Mouse (Mus musculus) frontal cortex, postnatal 25 days (tissue): ENCODE results near the gene Mtg1.
A peak's percentile ranks its signal among the peaks of the same experiment; 100 is the strongest.
"Not testable (repeated sequence)": the region's sequence is repeated elsewhere in the genome, so short reads cannot be mapped to it uniquely, and the experiment has no call there.

Experiments
- DNase-seq, 2 experiments: peaks; one replicate each; pipeline ENCODE4 v3.0.0; 2022; ENCODE audit warnings: low spot score in 2 of 2

The Mtg1 gene

DNA sequence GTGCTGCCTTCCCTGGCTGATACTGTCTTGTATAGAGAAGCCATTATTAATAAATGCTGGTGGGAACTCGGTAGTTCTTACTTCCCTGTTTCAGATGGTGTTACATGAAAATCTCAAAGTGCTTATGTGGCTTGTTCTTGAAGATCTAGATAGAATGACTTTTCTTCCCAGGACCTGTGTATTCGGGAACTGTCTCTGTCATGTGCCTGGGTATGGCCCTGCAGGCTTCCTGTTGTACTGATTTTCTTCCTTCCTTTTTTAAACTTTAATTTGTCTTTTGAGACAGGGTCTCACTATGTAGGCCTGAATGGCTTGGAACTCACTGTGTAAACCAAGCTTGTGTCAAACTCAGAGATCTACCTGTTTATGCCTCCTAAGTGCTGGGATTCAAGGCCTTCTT is 9.5 kb upstream of the Mtg1 start:
- no peak for DNase-seq

DNA sequence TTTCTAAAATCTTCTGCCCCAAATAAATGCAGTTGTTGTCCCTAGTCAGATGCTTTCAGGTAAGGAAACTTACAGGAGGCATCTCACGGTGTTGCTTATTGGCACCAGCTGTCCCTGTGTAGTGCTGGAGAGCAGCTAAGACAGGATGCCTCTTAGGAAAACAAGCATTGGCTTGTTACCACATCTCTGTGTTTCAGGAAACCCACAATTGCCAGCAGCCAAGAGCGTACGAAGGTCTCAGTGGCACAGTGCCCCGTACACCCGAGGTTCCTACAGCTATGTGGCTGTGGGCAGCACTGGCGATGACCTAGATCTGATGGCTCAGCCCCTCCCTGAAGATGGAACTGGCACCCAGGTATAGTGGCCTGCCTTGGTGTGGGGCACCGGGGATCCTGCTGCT is 5.2 kb upstream of the Mtg1 start:
- not testable (repeated sequence) for DNase-seq

DNA sequence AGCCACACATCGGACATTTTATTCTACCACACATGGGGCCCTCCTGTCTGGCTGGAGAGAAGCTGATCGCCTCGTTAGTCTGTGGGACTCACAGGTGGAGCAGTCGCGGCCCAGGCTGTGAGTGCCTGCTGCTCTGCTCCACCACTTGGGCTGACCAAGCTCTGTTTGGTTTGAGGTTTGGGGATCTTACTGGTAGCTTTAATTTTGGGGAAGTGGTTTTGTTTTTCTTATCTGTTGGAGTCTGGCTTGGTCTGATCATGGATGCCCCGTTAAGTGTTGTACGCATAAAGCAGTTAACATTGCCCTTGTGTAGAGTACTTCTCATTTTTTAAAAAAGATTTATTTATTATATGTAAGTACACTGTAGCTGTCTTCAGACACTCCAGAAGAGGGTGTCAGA is 3.3 kb upstream of the Mtg1 start:
- not testable (repeated sequence) for DNase-seq

DNA sequence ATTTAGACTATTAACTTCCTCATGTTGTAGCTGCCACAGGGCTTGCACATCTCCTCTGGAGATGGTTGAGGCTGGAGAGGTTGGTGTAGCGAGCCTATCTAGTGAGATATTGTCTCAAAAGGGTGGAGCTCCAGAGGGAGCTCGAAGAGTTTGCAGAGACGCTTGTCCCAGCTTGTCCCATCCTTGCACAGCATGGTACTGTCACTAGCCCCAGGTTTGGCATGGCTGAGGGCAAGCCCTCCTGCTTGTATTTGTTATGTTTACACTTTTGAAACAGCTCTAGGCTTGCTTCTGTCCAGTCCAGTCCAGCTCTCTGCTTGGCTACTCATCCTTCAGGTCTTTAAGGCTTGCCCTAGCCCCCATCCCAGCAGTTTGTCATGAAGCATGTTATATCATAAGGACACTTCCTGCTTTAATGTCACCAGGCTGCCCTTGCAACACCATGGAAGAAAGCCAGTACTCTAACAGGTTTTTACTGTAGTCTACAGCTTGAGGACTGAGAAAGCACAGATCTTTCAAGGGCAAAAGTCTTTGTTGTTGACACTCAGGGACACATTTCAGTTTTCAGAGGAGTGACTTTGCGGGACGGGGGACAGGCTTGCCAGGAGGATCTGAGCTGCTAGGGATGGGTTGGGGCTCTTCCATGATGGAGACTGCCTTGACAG is 2.1 kb upstream of the Mtg1 start:
- no peak for DNase-seq

DNA sequence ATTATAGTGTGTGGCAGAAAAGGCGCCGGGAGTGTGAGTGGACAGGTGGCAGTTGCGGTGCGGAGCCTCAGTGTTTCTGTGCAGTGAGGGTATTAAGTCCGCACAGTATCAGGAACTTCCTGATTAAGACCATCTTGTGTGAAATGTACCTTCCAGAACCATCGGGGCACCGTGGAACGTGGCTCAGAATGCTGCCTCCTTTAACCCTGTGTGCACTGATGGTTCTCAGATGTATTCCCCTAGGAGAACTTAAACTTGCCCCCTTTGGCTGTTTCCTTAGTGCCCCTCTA is 602 bp downstream of the Mtg1 start:
- DNase-seq: no peak

DNA sequence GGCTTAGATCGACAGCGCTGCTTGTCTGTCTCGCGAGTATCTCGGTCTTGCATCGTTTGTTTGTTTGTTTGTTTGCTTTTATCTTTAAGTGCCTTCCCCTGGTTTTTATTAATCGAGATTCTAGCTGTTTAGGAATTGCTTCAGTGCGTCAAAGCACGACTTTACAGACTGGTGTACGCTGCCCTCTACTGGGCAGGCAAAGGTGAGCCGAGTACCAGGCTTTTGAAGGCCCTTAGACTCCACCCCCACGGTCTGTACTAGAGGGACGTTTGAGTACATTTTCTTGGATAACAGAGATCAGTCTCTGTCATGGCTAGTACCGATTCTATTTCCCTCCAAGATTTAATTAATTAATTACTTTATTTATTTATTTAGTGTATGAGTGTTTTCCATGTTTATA is 4.0 kb downstream of the Mtg1 start:
- DNase-seq: no peak

DNA sequence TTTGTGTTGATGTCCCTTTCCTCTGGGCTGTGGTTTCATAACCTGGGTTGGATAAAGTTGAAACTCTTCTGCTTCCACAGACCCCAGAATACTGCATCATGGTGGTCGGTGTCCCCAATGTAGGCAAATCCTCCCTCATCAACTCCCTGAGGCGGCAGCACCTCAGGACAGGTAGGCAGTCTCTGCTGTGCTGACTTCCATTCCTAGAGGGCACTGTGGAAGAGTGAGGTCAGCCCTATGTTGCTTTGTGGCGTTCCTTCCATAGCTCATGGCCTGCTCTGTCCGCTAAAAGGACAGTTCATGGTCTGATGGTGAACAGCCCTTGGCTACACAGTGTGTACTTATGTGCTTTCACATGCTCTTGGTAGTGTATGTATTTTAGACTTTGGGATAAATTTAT is 7.2 kb downstream of the Mtg1 start:
- DNase-seq: no peak

DNA sequence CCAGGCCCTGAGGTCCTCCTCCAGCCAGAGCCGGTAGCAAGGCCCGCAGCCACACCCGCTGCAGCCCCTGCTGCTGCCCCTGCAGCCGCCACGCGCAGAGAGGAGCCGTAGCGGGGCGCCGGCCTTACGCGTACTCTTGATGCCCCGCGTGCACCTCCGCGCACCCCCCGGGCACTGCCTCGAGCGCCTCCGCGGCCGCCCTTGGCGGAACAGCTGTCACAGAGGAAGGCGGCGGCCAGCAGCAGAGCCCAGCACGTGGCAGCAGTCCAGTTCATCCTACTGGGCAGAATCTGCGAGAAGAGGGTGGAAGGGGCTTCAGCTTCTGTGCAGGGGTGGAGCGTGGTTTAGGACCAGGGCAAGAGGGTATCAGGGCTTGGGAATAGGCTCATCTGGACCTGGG is 16.0 kb downstream of the Mtg1 start:
- peak; percentile 37 to 42 for DNase-seq

DNA sequence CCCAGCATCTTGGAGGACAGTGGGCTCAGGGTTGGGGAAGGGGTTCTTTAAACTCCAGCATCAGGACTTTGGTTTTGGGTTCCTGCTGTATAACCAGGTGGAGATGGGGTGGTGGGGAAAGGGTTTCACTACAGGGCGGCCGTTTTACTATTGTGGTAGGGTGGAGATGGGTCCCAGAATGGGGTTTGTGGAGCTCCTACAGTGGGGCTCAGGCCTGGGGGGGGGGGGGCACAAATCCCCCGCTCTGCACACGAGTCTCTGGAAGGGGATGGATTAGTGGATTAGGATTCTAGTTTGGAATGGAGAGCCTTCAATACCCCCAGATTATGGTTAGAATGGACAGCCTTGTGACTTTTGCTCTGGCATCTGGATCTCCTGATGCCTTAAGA is 16.5 kb downstream of the Mtg1 start:
- DNase-seq: no peak

DNA sequence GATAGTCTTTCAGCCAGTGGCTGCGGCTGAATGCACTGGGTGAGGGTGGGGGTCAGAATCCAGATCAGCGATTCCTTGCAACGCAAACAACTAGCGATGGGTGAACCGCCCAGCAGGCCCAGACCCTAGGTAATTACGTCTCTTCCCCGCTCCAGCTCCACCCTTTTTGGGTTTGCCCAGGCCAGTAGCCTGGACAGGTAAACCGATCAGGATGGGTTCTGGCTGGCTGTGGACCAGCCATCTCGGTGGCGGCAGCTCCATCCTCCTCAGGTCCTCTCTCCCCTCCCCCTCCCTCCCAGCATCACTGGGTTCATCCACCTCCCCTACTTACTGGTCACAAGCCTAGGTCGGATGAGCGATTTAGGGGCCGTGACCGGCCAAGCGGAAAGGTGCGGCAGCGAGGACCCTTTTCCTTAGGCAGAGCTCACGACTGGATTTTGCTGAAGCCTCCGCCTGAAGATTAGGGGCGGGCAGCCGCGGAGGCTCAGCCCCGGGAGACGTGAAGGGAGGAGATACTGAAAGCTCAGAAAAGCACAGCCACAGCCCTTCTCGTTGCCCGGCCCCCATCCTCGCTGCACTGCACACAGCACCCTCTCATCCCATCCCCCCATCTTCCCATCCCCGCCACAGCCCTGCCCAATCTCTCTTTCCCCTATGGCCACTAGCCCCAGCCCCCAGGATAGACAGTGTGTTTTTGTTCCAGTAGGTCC is 17.0 kb downstream of the Mtg1 start, which contains the start of gene Sprn:
Gene Sprn (minus strand): TSS at position 660 of the 710 bp plus-strand sequence.
- DNase-seq: peak; percentile 38 to 65

DNA sequence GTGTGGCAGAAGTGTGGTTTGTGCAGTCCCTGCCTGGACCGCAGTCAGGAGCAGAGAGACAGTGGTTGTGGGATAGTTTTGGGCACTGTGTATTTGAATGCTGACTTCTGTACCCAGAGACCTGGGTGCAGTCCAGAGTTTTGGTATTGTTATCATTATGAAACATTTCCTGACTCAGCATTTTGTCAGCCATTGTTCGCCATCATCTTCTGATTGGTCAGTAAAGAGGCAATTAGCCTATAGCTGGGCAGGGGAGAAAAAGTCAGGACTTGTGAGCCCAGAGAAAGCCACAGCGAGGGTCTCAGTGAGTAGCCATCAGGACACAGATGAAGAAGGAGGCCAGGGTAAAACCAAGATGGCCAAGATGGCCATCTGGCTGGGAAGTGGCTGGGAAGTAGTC is 23.0 kb downstream of the Mtg1 start:
- DNase-seq: no peak

DNA sequence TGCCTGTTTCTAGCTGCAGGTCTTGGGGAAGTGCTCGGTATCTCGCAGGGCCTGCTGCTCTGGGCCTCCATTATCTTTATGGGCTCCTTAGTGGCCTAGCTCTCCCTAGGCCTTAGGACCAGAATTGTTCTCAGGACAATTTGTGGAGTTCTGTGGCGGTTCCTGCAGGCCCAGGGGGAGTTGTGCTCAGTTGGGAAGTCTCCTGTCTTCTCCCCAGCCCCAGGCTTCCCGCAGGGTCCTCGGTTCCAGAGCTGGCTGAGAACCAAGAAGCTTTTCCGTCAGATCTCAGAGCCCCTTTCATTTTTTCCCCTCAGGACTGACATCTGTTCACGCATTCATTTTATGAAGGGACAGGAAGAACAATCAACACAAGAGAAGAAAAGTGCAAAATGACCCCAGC is 27.3 kb downstream of the Mtg1 start, which contains the start of gene Olfr522:
Gene Olfr522 (minus strand): TSS at position 101 of the 400 bp plus-strand sequence.
- DNase-seq: no peak

DNA sequence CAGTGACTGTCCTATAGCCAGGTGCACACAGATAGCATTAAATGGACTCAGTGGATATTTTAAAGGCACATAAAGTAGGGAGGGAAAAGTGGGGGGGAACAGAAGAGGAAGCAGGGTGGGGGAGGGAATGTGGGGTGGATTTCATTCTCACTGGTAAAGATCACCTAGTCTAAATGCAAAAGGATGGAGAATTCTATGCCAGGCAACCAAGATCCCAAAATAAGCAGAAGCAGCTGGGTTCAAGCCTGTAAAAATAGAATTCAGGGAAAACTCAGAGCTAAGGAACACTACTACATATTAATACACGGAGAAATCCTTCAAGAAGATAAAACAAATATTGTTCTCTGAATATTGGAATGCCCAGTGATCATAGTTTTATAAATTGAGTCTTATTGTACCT is 30.6 kb downstream of the Mtg1 start:
- no peak for DNase-seq

DNA sequence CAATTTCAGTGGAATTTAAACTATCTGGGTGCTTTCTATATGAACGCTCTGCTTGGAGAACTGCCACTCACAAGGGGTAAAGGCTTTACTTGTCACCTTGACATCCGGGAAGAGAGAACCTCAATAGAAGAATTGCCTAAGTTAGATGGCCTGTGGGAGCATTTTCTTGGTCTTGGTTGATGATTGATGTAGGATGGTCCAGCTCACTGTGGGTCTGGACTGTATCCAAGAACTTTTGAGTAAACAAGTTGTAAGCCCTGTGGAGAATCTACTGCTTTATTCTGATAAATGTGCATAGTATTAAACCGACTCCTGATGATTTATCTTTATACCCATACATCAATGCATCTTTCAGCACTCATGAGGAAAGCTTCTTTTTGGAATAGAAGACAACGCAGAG is 32.0 kb downstream of the Mtg1 start:
- DNase-seq: no peak

DNA sequence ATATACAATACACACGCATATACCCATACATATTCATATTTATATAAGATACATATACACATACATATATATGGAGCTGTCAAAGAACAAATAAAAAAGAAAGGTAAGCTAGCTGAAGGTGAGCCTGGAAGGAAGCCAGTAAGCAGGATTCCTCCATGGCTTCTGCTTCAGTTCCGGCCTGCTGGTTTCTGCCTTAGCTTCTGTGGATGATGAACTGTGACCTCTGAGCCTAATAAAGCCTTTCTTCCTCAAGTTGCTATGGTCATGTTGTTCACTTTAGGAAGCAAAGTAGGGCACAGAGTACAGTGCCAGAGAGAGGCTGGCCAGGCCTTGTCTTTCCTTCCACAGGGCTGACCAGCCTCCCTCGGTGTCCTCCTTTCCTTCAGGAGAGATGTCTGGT is 33.5 kb downstream of the Mtg1 start:
- no peak for DNase-seq

DNA sequence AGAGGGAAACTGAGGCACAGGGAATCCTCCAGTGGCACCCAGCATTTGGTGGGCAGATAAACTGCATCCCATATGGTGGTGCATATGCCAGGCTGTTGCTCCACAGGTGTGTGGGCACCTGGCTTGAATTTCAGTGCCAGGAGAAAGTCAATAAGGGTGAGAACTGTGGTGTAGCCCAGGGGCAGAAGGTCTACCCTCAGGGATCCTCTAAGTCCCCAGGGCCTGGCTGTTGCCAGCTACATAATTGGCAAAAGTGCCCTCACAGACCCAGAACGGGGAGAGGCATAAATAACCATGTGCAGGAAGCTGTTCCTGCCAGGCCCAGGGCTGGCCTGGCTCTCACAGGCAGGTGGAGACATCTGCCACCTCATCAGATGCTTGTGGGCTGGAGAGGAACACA is 35.6 kb downstream of the Mtg1 start, which contains the start of gene Olfr523:
Gene Olfr523 (plus strand): TSS at position 282 of the 400 bp plus-strand sequence.
- no peak for DNase-seq

DNA sequence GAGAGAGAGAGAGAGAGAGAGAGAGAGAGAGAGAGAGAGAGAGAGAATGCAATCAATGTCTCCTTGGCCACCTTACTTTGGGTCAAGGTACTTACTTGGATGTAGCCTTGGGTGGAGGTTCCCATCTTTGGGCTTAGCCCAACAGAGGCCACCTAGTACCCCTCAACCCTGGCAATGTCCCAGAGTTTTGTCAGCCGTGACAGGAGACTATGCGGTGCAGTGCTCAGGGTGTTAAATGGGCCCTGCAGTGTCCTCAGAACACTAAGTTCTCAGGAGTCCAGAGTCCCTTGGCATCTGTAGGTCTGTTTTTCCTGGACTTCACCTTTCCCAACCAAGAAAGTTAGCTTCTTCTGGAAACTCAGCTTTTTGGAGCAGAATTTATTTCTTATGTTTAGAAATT is 41.8 kb downstream of the Mtg1 start:
- no peak for DNase-seq

DNA sequence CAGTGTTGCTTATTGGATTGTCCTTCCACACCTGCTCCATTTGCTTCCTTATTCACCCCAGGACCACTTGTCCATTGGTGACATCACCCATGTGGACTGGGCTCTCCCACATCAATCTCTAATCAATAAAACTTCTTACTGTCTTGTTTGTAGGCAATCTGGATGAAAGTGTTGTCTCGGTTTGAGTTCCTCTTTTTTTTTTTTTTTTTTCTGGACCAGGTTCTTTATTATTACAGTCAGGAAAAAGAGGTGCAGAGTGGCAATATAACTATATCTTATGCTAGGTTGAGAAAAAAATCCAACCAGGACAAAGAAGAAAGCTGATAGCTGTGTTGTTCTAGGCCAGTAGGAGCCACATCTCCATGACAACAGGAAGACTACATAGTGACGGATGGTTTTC is 43.3 kb downstream of the Mtg1 start:
- DNase-seq: no peak

DNA sequence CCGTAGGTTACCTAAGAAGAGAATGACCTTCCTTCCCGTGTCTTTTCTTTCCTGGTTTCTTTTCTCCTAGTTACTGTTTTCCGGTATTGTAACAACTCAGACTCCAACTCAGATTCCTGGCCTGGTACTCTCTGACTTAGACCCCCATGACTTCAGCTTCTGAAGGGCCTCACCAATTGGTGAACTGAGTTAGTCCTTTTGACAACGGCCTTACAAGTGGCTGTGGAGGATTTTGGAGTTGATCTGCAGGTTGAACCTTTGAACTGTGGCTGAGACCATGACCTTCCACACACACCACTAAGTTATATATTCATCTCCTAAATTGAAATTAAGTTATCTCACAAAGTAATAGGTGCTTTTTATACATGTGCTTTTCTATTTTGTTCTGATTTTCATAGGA is 46.8 kb downstream of the Mtg1 start:
- DNase-seq: no peak

DNA sequence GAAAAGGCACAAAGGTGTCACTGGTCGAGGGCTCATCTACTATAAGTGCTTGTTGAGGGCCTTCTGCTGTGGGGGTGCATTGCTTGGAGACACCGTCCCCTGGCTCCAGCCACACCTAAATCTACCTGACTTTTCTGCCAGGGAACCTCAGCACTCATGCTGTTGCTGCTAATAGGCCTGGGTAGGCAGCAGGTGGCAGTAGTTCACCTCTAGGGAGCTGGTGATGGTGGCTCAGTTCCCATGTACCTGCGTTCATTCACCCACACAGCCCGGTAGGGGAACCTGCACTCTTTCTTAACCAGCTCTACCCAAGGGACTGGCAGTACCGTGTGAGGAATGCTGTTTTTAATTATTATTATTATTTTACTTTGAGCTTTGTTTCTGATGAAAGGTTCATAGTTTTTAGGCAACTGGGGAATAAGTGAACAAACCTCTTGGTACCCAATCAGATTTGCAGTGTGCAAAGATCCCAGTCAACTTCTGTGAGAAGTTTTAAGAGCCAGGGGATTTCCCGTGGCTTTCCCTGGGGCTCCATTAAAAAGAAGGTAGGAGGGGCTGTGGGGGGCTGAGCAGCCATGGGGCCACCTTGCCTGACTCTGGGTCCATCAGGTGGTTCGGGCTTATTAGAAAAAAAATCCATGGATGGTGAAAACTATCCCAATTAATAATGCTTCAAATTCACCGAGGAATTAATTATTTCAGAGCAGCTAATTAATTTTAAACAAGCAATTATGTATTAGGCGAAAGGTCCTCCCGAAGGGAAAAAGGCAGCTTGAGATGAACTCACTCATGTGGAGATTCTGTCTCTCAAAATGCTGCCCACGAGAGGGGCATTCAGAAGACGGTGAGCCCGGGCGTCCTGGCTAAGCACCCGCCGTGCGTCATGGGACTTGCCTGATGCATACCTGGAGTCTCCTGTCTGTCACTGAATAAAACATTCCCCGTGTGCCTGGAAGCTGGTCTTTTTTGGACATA is 49.6 kb downstream of the Mtg1 start:
- DNase-seq: peak in 1 of 2 experiments; percentile 22

DNA sequence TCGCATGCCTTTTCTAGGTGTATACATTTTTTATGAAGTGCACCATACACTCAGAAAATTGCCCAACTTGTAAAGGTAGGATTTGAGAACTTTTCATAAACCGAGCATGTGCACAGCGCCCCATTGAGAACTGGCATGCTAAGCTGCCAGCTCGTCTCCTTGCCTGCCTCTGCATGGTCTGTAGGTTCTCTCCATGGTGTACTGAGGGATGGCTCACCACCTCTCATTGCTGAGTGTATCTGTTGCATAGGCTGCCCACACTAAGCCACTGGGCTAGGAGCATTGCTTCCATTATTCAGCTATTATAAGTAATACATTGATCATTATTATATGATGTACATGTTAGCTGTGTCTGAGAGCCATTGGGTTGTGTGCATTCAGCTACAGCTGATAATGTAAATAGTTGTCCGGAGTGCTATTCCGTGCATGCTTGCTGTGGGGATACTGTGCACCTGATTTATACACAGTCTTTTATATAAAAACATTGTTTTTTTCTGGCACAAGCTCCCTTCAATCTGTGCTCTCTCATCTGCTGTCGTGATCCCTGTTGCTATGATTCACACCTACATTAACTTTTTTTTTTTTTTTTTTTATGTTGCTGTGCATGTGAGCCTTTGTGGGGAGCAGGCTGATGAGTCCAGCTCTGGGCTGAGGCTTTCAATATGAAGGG is 50.5 kb downstream of the Mtg1 start:
- no peak for DNase-seq
